Mouse (Mus musculus): ENCODE measurements around the gene Pik3r2.

- no peak for TF ChIP-seq EP300 (IDR thresholded peaks at IDR 0.05; ENCODE audit: insufficient read depth, low read depth, low read length)
- no peak for TF ChIP-seq CTCF (IDR thresholded peaks at IDR 0.05; ENCODE audit: low read depth, low read length)
- no peak for TF ChIP-seq POLR2A (IDR thresholded peaks at IDR 0.05; ENCODE audit: insufficient read depth, low read length)
Observed at GRCm38 (mm10) chr8:70806541-70806940, 30.0 kb upstream of the Pik3r2 start.

Data from ES-Bruce4 (cell line).